Mouse (Mus musculus): Measurements from ENCODE around the gene Hepacam2. TPM values are rescaled to one million over a fixed set of nuclear protein-coding genes. Genes with fewer than 3 reads are reported as not detected.

Hepacam2 gene
- polyA plus RNA-seq, 1 experiment: not detected

DNA sequence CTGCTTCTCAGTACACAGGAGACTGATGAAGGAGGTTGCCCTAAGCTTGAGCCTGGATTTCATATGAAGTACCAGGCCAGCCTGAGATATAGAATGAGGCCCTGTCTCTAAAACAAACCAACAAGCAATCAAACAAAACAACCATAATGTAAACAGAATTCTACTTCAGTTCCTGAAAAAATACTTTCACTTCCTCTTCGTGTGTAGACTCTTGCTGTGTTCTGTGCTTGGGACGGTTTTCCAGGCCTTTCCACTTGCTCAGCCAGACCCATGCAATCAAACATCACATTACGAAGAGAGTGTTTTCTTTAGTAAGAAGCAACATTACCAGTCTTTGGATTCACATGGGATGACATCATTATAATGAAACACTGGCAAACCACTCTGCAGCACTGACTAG, 16.4 kb downstream of the Hepacam2 start:
- Histone ChIP-seq H3K4me3 (ENCODE audit: insufficient read depth, low read depth, low read length) (no peak overlapping the region), H3K27ac (ENCODE audit: insufficient read depth, low read depth, low read length) (no peak overlapping the region), H3K4me1 (ENCODE audit: control insufficient read depth, insufficient read depth, low read length) (no peaks in the 10 kb centered on the region)
- TF ChIP-seq CTCF (IDR thresholded peaks at IDR 0.05; ENCODE audit: insufficient read depth, low read depth, low read length): no peak
- no peak for TF ChIP-seq POLR2A (IDR thresholded peaks at IDR 0.05; ENCODE audit: insufficient read depth, low read depth, low read length)
- 78% methylated on average over 3 of the region's 3 CpGs for WGBS

- Histone ChIP-seq H3K4me1 (ENCODE audit: control insufficient read depth, insufficient read depth, low read length) (no peaks in the 10 kb centered on the region), H3K27ac (ENCODE audit: insufficient read depth, low read depth, low read length) (no peak overlapping the region), H3K4me3 (ENCODE audit: insufficient read depth, low read depth, low read length) (no peak overlapping the region)
- WGBS: 58% methylated on average over 5 of the region's 5 CpGs
- TF ChIP-seq CTCF (IDR thresholded peaks at IDR 0.05; ENCODE audit: insufficient read depth, low read depth, low read length): no peak
- TF ChIP-seq POLR2A (IDR thresholded peaks at IDR 0.05; ENCODE audit: insufficient read depth, low read depth, low read length): no peak
These were observed 18.2 kb downstream of the Hepacam2 start for GRCm38 (mm10) chr6:3479853-3480252.

DNA sequence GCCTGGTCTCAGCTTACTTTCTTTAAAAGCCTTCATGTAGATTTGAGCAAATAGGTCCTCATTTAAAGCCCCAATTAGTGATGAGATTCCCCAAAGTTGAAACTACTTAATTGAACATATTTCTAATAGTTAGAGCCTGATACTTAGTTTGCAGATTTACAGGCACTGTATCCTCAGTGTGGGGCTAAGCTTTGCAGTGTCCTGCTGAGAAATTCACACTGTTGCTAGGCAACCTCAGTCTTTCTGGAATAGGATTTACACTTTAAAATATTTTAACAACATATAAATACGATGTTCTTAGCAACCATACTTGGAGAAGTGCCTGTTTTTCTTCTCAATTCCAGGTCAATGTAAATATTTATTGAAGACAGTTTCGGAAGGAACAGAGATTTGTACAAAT, 21.8 kb downstream of the Hepacam2 start:
- no peaks in the 10 kb centered on the region for H3K4me1 ChIP-seq (ENCODE audit: control insufficient read depth, insufficient read depth, low read length)
- no peak overlapping the region for H3K27ac ChIP-seq (ENCODE audit: insufficient read depth, low read depth, low read length)
- 30% methylated on average over 2 of the region's 2 CpGs for WGBS
- TF ChIP-seq CTCF (IDR thresholded peaks at IDR 0.05; ENCODE audit: insufficient read depth, low read depth, low read length) (no peak), POLR2A (IDR thresholded peaks at IDR 0.05; ENCODE audit: insufficient read depth, low read depth, low read length) (no peak)
- no peak overlapping the region for H3K4me3 ChIP-seq (ENCODE audit: insufficient read depth, low read depth, low read length)

- H3K4me3 ChIP-seq (ENCODE audit: insufficient read depth, low read depth, low read length): no peak overlapping the region
- H3K4me1 ChIP-seq (ENCODE audit: control insufficient read depth, insufficient read depth, low read length): no peaks in the 10 kb centered on the region
- H3K27ac ChIP-seq (ENCODE audit: insufficient read depth, low read depth, low read length): no peak overlapping the region
- 71% methylated on average over 2 of the region's 2 CpGs for WGBS
- TF ChIP-seq POLR2A (IDR thresholded peaks at IDR 0.05; ENCODE audit: insufficient read depth, low read depth, low read length) (no peak), CTCF (IDR thresholded peaks at IDR 0.05; ENCODE audit: insufficient read depth, low read depth, low read length) (no peak)
These were observed 27.4 kb downstream of the Hepacam2 start for GRCm38 (mm10) chr6:3470706-3471105.

DNA sequence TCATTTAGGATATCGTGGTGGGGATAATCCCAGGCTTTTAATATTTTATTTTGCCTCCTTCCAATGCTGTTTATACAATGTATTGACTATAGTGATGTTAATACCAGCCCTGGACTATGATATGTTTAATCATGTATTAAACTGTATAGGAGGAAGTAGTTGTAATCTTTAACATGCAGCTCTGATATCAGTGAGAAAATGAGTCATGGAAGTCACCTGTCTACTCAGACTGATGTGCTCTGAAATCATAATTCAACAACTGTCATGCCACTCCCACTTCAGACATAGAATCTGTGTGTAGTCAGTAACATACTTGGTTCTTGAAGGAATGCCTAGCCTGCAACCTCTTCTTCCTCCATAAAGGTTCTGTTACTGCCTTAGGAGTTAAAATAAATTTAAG, 29.5 kb downstream of the Hepacam2 start:
- no peak overlapping the region for H3K4me3 ChIP-seq (ENCODE audit: insufficient read depth, low read depth, low read length)
- TF ChIP-seq POLR2A (IDR thresholded peaks at IDR 0.05; ENCODE audit: insufficient read depth, low read depth, low read length) (no peak), CTCF (IDR thresholded peaks at IDR 0.05; ENCODE audit: insufficient read depth, low read depth, low read length) (no peak)
- H3K27ac ChIP-seq (ENCODE audit: insufficient read depth, low read depth, low read length): no peak overlapping the region
- WGBS: 38% methylated on average over 1 of the region's 1 CpGs
- no peaks in the 10 kb centered on the region for H3K4me1 ChIP-seq (ENCODE audit: control insufficient read depth, insufficient read depth, low read length)

GRCm38 (mm10) chr6:3463594-3463993, 34.5 kb downstream of the Hepacam2 start:
- H3K4me3 ChIP-seq (ENCODE audit: insufficient read depth, low read depth, low read length): no peak overlapping the region
- WGBS: 85% methylated on average over 2 of the region's 2 CpGs
- TF ChIP-seq CTCF (IDR thresholded peaks at IDR 0.05; ENCODE audit: insufficient read depth, low read depth, low read length): no peak
- no peak for TF ChIP-seq POLR2A (IDR thresholded peaks at IDR 0.05; ENCODE audit: insufficient read depth, low read depth, low read length)
- H3K27ac ChIP-seq (ENCODE audit: insufficient read depth, low read depth, low read length): no peak overlapping the region
- no peaks in the 10 kb centered on the region for H3K4me1 ChIP-seq (ENCODE audit: control insufficient read depth, insufficient read depth, low read length)

DNA sequence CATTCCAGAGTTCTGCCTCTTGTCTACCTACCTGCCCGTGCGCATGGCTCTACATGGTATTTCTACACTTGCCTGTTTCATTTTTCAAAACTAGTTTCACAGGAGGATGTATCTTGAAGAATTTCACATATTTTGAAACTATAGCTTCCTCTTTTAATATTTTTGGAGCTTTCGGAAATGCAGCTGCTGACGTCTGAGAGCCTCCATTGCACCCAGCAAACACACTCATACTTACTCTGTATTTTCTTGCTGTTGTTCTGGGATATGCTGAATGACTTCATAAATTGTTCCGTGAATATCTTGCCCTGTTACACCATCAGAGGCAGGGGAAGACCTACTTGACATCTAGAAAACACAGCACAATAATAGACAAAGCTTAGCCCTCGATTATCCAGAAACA, 35.1 kb downstream of the Hepacam2 start:
- H3K4me1 ChIP-seq (ENCODE audit: control insufficient read depth, insufficient read depth, low read length): no peaks in the 10 kb centered on the region
- H3K27ac ChIP-seq (ENCODE audit: insufficient read depth, low read depth, low read length): no peak overlapping the region
- no peak overlapping the region for H3K4me3 ChIP-seq (ENCODE audit: insufficient read depth, low read depth, low read length)
- no peak for TF ChIP-seq POLR2A (IDR thresholded peaks at IDR 0.05; ENCODE audit: insufficient read depth, low read depth, low read length)
- 79% methylated on average over 6 of the region's 6 CpGs for WGBS

DNA sequence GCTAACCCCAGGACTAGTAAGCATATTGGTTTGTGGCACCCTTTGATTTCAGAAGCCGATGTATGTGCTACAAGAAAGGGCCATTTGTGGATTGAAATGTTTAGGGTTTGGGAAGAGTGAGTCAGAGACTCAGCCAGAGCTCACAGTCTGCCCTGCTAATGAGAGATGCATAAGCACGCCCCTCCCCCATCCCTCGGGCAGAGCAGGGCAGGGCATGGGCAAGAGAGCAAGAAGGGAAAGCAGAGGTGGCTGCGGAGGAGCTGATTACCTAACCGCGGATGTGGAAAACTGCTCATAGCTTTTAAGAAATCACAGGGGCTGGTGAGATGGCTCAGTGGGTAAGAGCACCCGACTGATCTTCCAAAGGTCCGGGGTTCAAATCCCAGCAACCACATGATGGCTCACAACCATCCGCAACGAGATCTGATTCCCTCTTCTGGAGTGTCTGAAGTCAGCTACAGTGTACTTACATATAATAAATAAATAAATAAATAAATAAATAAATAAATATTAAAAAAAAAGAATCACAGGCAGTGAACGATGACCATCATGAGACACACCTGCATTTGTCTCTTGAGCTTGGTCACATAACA, 42.1 kb downstream of the Hepacam2 start:
- 73% methylated on average over 11 of the region's 11 CpGs for WGBS
- no peak overlapping the region for H3K27ac ChIP-seq (ENCODE audit: insufficient read depth, low read depth, low read length)
- no peaks in the 10 kb centered on the region for H3K4me1 ChIP-seq (ENCODE audit: control insufficient read depth, insufficient read depth, low read length)
- TF ChIP-seq POLR2A (IDR thresholded peaks at IDR 0.05; ENCODE audit: insufficient read depth, low read depth, low read length) (no peak), CTCF (IDR thresholded peaks at IDR 0.05; ENCODE audit: insufficient read depth, low read depth, low read length) (no peak)
- no peak overlapping the region for H3K4me3 ChIP-seq (ENCODE audit: insufficient read depth, low read depth, low read length)

GRCm38 (mm10) chr6:3454421-3454820, 43.7 kb downstream of the Hepacam2 start:
- no peak overlapping the region for H3K4me3 ChIP-seq (ENCODE audit: insufficient read depth, low read depth, low read length)
- H3K27ac ChIP-seq (ENCODE audit: insufficient read depth, low read depth, low read length): no peak overlapping the region
- WGBS: 65% methylated on average over 5 of the region's 5 CpGs
- TF ChIP-seq CTCF (IDR thresholded peaks at IDR 0.05; ENCODE audit: insufficient read depth, low read depth, low read length) (no peak), POLR2A (IDR thresholded peaks at IDR 0.05; ENCODE audit: insufficient read depth, low read depth, low read length) (no peak)
- H3K4me1 ChIP-seq (ENCODE audit: control insufficient read depth, insufficient read depth, low read length): no peaks in the 10 kb centered on the region

DNA sequence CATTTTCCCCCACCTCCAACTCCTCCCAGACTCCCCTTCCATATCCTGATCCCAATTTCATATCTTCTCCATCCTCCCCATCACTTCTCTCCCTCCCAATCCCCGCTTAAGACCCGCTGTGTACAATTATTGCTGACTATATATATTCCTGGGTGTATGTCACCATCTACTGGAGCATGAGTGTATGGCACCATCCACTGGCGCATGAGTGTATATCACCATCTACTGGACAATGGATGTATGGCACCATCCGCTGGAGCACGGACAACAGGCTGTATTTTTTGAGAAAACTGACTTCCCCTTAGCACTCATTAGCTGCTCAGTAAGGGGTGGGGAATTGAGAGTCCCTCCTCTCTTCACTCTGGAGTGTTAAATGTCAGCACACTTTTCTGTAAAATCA, 50.7 kb downstream of the Hepacam2 start:
- WGBS: 4% methylated on average over 5 of the region's 5 CpGs
- TF ChIP-seq POLR2A (IDR thresholded peaks at IDR 0.05; ENCODE audit: insufficient read depth, low read depth, low read length) (no peak), CTCF (IDR thresholded peaks at IDR 0.05; ENCODE audit: insufficient read depth, low read depth, low read length) (no peak)
- Histone ChIP-seq H3K4me1 (ENCODE audit: control insufficient read depth, insufficient read depth, low read length) (no peaks in the 10 kb centered on the region), H3K4me3 (ENCODE audit: insufficient read depth, low read depth, low read length) (no peak overlapping the region), H3K27ac (ENCODE audit: insufficient read depth, low read depth, low read length) (no peak overlapping the region)
